Mouse (Mus musculus) T-cell, adult 2 months (primary cell): Measurements from ENCODE around the gene Nme2.
A peak's percentile ranks its signal among the peaks of the same experiment; 100 is the strongest.
"Not testable (repeated sequence)": the region's sequence is repeated elsewhere in the genome, so short reads cannot be mapped to it uniquely, and the experiment has no call there.

Source experiments
- DNase-seq: peaks from one replicate; pipeline ENCODE4 v3.0.0; 2022; ENCODE audit warnings: low spot score

Gene Nme2

GRCm38 (mm10) chr11:93967381-93967780 lies 11.3 kb upstream of the Nme2 start:
- no peak for DNase-seq

GRCm38 (mm10) chr11:93965391-93965790 lies 9.3 kb upstream of the Nme2 start:
- no peak for DNase-seq

GRCm38 (mm10) chr11:93963013-93963412 lies 7.0 kb upstream of the Nme2 start:
- DNase-seq, result no peak

- DNase-seq, result no peak
These were observed 5.4 kb upstream of the Nme2 start for GRCm38 (mm10) chr11:93961482-93961881.

- no peak for DNase-seq
These were observed 1.7 kb upstream of the Nme2 start for GRCm38 (mm10) chr11:93957746-93958145.

GRCm38 (mm10) chr11:93957031-93957555 lies 1.0 kb upstream of the Nme2 start:
- DNase-seq, result no peak

- DNase-seq, result peak; percentile 94
These were observed 556 bp downstream of the Nme2 start for GRCm38 (mm10) chr11:93955256-93956150.

- DNase-seq, result no peak
These were observed 1.3 kb downstream of the Nme2 start for GRCm38 (mm10) chr11:93954738-93955255.

GRCm38 (mm10) chr11:93952376-93952775 lies 3.7 kb downstream of the Nme2 start:
- DNase-seq, result no peak

GRCm38 (mm10) chr11:93950045-93950444 lies 6.0 kb downstream of the Nme2 start:
- DNase-seq, result no peak

- no peak for DNase-seq
These were observed 7.0 kb downstream of the Nme2 start for GRCm38 (mm10) chr11:93948887-93949567.

- DNase-seq, result no peak
These were observed 11.1 kb downstream of the Nme2 start for GRCm38 (mm10) chr11:93944986-93945385.

- no peak for DNase-seq
These were observed 15.2 kb downstream of the Nme2 start for GRCm38 (mm10) chr11:93940906-93941305.

- DNase-seq, result no peak
These were observed 27.0 kb downstream of the Nme2 start for GRCm38 (mm10) chr11:93929106-93929505.

GRCm38 (mm10) chr11:93915019-93915418 lies 41.0 kb downstream of the Nme2 start:
- not testable (repeated sequence) for DNase-seq

- DNase-seq, result no peak
These were observed 44.5 kb downstream of the Nme2 start for GRCm38 (mm10) chr11:93911603-93912002.

GRCm38 (mm10) chr11:93908829-93909228 lies 47.2 kb downstream of the Nme2 start:
- DNase-seq, result no peak

- DNase-seq, result no peak
These were observed 48.2 kb downstream of the Nme2 start for GRCm38 (mm10) chr11:93907839-93908238.

- no peak for DNase-seq
These were observed 49.2 kb downstream of the Nme2 start for GRCm38 (mm10) chr11:93906834-93907233.
